Mouse (Mus musculus) fibroblast of lung, adult 2 months (primary cell): ENCODE data around the gene Ptchd1.

Source experiments
- DNase-seq: peaks from one replicate; pipeline ENCODE4 v3.0.0-alpha.2; 2011; ENCODE audit warnings: low read depth

The Ptchd1 gene

DNA sequence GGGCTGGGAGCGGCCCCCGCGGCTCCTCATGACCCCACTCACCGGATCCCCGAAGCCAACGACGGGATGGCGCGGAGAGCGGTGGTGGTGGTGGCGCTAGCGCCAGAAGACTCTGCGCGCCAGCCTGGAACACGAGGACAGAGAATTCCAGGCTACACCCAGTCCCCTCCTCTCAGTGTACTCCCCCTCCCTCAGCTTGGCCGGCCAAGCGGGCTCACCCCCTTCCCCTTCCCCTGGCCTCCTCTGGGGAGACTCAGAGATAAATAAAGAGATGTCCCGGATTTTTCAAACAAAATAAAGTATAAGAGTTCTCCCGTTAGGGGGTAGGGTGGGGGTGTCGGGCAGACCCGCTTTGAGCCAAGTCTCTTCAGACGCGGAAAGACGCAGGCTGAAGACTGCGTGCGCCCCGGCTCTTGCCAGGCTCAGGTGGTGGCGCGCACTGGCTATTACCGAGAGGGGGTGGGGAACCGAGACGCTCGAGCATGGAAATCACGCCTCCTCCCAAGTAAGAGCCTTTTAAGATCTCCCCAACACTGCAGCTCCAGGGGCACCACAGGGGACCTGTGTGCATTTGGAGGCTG lies at the start of gene Ptchd1:
TSS of gene Ptchd1 (minus strand) at position 114 of the 581 bp plus-strand sequence.
- DNase-seq, result no peak

DNA sequence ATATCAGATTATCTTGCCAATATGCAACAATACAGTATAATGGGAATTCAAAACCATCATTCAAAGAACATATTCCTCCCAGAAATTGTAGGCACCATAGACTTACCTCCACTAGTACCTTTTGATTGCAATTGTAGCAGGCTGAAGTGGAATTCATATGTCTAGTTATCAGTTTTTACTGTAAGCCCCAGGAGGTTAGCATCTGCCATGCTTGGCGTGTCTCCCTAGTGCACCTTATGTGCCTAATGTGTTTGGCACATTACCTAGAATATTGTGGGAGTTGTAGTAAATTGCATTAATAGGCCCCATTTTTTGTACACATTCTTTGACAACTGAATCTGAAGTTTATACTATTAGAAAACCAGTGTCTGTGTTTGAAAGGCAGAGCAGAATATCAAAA lies 34.4 kb upstream of the Ptchd1 start:
- DNase-seq, result no peak

DNA sequence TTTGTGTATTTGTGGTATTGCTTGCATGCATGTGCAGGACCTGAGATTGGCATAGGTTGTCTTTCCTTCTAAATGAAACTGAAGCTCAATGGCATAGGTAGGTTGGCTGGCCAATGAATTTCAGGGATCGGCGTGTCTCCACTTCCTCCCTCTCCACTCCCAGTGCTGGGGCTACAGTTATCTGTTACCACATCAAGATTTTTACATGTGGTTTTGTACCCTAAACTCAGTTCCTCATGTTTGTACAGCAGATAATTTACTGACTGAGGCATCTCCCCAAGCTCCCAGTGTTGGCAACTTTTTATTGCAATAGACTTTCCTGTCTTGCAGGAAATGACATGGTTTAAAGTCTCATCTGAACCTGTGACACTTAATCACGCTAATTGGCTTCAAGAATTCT lies 22.4 kb upstream of the Ptchd1 start:
- DNase-seq, result no peak

DNA sequence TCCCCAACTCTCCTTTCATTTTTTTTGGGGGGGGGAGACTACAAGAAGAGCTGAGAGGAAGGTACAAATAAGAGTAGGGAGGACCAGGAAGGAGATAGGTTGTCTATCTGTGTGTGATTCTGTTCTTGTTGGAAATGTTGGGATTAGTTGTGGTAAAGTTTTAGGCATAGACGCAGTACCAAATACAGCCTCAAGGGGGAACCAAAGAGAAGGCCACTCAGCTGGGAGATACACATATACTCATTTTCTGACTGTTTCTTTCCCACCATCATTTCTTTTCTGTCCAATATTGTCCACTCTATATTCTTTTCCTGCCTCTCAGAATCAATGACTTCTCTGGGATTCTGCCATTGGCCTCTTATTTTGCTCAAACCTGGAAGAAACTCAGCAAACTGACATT lies 20.4 kb upstream of the Ptchd1 start:
- DNase-seq, result no peak

DNA sequence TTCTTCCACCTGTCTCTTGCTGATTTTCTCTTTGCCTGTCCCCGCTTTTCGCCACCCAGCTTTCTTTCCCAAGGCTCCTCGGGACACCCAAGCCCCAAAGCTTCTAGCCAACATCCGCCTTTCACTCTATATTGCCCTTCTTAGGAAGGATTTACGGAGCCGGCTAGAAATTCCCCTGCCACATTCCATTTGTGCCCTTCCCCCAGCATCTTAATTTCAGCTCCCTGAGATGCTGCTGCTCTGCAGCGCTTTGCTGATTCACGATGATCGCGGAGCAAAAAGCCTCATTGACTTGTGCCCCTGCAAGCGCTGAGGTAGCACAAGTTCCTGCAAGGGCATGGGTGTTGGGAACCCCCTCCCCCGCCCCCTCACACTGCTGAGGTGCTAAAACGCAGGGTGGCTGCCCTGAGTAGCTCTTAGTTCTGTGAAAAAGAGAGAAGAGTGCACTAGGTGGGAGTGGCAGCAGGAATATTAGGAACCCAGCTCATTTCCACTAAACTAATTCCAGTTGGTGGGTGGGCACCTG lies 2.1 kb upstream of the Ptchd1 start:
- DNase-seq, result no peak

DNA sequence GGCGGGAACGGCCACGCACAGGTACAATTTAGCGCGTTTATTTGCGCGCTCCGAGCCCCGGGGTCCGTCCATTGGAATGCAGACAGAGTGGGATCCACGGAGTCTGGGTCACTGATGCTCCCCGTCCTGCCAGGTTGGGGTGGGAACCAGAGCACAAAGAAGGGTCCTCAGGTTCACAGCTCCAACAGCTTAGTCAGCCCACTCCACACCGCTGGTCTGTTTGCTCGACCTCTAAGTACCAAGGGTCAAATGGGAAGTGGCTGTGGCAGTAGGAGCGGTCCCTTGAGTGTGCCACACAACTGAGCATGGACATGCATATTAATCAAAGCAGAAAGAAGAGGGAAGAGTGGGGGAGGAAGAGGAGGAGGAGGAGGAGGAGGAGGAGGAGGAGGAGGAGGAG lies 1.3 kb upstream of the Ptchd1 start:
- no peak for DNase-seq

DNA sequence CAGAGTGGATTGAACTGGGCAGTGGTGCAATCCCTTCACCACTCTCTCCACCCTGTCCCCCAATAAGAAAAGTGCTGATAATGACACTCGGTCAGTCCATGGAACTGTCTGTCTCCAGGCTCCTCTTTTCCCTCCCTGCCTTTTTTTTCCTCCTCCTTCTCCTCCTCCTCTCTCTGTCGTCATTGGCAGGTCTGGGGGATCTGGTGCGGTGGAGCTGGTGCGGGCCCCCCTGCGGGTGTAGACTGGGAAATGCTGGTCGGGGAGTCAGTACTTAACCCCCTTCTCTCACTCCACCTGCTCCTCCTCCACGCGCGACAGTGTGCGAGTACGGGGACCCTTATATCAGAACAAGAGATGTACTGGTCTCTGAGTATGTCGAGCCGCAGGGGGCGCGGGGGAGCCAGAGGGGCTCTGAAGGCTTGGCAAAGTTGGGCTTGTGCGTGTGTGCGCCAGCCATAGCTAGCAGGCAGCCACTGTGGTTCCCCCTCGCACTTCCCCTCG lies 777 bp upstream of the Ptchd1 start, which contains the start of gene Gm15155:
TSS of gene Gm15155 (plus strand) at position 401 of the 501 bp plus-strand sequence.
- DNase-seq, result no peak

DNA sequence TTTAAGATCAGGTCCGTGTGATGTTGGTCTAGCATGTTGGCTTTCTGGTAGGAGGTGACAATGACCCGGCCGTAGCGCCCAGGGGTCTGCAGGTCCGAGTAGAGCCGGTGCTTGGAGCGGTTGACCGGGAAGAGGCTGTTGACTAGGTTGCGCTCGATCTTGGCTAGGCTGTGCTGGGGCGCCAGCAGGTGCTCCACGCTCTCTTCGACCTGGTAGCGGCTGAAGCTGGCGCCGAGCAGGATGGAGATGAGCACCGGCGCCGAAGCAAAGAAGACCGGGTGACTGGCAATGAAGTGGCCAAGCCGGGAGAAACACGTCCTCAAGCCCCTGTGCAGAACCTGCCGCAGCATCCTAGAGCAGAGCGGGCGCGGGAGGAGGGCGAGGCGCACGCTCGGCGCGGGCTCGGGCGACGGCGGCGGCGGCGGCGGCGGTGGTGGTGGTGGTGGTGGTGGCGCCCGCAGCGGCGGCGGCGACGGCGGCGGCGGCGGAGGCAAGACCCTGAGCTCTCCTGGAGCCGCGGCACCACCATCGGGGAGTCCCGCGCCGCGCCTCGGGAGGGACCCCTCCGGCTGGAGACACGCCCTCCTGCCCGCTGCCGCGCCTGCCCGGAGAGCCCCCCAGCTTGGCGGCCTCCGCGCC lies 534 bp downstream of the Ptchd1 start:
- no peak for DNase-seq

DNA sequence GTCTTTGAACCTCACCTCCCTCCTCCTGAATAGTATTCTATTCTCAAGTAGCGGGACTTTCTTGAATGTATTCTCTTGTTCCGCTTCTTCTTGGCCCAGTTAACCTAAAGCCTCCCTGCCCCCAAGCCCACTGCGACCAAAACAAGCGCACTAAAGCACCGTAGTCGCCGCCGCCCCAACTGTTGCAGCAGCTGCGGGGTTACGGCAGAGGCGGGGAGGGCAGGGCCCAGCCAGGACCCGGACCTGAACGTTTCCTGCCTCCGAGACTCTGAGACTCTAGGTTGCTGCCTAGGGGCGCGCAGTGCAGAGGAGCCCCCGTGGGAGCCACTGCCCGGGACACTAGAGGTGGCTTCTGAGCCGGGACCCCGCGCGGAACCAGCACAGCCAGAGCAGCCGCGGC lies 1.1 kb downstream of the Ptchd1 start:
- no peak for DNase-seq

DNA sequence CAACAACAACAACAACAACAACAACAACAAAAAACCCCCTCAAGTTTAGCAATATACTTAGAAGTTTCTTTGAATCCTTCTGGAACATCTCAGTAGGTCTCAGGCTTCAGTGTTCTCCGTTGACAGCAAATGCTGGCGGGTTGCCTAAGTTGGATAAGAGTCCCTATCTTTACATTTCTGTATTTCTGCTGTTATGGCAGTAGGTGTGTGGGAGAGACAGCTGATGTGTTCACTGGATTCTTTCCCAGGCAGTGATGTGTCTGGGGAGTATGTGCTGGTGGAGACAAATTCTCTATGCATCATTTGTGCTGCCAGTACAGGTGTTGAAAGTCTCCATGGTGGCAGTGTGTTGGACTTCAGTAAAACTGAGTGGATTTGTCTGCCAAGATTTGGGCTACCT lies 22.4 kb downstream of the Ptchd1 start:
- DNase-seq, result no peak

DNA sequence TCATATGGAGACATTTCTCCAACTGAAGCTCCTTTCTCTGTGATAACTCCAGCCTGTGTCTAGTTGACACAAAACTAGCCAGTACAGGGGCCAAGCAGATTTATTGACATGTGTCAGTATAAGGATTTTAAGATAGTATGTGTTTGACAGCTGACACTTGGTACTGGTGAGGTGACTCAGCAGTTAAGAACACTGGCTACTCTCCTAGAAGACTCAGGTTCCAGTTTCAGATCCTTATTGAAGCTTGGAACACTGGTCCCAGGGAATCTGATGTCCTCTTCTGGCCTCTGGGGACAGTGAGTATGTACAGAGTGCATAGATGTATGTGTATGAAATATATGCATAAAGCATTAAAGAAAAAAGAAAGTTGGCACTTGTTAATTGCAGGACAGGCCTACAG lies 27.2 kb downstream of the Ptchd1 start:
- no peak for DNase-seq

DNA sequence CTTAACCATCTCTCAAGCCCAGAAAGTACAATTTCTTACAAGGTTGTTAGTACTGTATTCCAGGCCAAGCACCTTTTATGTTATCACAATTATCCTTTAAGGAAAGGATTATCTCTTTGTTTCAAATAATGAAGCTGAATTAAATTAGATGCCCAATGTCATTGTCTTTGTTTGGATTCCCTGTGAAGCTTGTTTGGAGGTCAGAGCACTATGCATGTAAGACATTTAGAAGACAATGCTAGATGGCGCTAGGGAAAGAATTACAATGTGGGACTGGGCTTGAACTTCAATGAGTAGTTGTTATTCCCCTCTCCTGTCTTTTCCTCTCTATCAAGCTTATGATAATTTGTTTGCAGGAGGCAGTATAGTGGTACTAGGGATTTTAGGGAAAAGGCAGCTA lies 28.9 kb downstream of the Ptchd1 start:
- no peak for DNase-seq

DNA sequence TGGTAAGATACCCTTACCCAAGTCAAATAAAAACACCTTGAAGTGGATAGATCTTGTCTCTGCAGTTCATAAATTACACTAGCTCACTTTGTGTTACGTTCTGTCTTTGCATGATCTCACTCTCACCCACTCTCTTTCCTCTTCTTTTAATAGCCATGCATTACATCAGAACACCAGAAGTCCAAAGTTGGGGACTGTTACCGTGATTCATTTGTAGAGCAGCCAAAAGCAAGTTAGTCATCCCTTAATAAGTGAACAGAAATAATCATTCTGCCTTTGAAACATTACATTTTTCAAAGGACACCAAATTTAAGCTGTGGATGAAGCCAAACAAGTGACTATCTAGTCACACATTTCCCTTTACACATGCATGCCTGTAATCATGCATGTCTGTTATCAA lies 31.1 kb downstream of the Ptchd1 start:
- peak; percentile 8 for DNase-seq

DNA sequence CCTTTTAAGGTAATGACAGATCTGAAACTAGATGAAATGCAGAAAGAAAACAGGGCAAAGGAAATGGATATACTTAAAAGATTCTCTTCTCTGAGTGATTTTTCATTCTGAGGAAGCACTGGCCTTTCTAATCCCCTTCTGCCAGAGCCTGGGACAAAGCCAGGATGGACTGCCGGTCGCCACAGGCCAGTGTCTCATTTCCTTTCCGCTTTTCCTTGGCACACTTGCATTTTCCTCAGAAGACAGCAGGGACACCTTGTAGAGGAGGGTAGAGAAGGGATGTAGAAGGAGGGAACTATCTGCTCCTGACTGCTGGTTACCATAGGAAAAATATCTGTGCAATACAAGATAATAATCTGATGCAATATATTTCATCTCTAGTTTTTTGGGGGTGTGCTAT lies 32.1 kb downstream of the Ptchd1 start:
- DNase-seq, result no peak

DNA sequence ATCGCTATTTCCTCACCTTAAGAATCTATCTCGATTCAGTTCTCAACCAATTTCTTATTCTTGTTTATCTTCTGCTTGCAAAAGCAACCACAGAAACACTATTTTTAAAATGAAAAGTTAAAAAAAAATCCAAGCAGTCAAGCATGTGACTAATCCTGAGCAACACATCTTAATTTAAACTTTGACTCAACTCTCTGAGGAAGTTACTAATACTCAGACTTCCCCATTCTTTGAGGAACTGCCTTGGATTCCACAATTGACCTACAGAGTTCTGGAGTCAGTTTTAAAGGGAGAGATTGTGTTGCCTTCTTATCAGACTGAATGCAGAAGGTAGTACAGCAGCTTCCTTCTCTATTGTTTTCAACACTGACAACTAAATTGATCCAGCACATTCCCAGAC lies 39.0 kb downstream of the Ptchd1 start:
- peak; percentile 2 for DNase-seq

DNA sequence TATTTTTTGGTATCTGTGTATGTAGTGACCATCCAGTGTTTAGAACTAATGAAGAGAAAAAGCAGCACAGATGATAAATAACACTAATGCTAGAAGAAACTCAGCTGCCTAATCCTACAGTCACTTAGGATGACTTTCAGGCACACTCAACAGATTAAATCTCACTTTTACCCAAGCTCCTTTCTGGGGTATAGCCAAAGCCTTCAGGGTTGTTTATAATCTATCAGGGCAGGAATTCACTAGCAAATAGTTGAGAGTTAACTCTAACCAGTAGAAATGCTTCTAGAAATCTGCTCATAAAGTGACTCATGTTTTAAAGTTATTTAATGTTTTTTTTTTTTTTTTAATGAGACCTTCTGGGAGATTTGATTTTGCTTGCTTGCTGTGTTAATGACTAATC lies 43.8 kb downstream of the Ptchd1 start:
- peak; percentile 12 for DNase-seq

DNA sequence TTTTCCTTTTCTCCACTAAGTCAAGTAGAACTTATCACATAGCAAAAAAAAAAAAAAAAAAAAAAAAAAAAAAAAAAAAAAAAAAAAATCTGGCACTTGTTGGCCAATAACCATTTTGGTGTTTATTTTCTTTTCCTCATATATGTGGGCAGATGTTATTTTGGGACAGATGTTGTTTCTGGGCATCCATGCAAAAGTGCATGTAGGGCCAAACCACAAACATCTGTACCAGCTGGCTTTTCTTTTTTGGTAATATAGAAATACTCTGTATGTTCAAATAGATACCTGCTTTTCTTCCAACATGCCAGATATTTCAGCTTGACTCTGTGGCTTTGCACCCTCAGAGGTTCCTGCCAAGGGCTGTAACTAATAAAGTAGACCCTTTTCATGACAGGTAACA lies 51.2 kb downstream of the Ptchd1 start:
- DNase-seq, result no peak

DNA sequence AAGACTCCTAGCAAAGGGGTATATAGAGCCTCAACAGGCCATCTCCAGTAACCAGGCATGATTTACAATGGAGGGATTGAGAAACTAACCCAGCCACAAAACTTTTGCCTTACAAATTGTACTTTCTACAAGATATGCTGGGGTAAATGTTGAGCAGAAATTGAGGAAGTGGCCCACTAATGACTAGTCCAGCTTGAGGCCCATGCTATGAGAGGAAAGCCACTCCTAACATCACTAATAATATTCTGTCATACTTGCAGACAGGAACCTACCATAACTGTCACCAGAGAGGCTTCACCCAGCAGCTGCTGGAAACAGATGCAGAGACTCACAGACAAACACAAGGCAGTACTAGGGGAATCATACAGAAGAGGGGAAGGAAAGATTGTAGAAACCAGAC lies 79.8 kb downstream of the Ptchd1 start:
- DNase-seq, result no peak
